Comparison of ENCODE assay signal across 8 mouse cellular contexts in genomic region chr16:92200615-92201014, GRCm38 (mm10).
A peak's percentile ranks its signal among the peaks of the same experiment; 100 is the strongest.
DNase-seq lines count a peak whose midpoint lies in the region.

No protein-coding gene starts in this region.

- peak; percentile 26 for DNase-seq in layer of hippocampus, adult 8-10 months (ENCODE audit: low spot score in 2 of 2)
- DNase-seq in layer of hippocampus, adult 9-10 months (ENCODE audit: low spot score): no peak
- peak; percentile 79 for DNase-seq in brain, adult 2 months (ENCODE audit: low read depth, low spot score)
- DNase-seq in cerebellum, adult 9-11 months: peak; percentile 41
- DNase-seq in layer of hippocampus, postnatal 36 days: peak; percentile 10 to 11
- DNase-seq in thymus, postnatal 36 days: no peak
- DNase-seq in urinary bladder, postnatal 25 days (ENCODE audit: low spot score): no peak
- no peak for DNase-seq in adrenal gland, adult (ENCODE audit: inconsistent age in 2 of 2, low spot score in 1 of 2)

Comparison
In these comparisons a context has a peak if more than half of its experiments do, and no peak if none do; other contexts are left out.
1. DNase-seq: peak in layer of hippocampus, adult 8-10 months (2 of 2), brain, adult 2 months (single experiment), cerebellum, adult 9-11 months (single experiment) and layer of hippocampus, postnatal 36 days (2 of 2); none in layer of hippocampus, adult 9-10 months (single experiment), thymus, postnatal 36 days (0 of 2), urinary bladder, postnatal 25 days (single experiment) and adrenal gland, adult (0 of 2).